Mouse (Mus musculus) kidney, embryonic 14.5 days (tissue): ENCODE measurements at regions not wholly inside any gene's neighbourhood (a gene's known extent, or its start where the extent isn't known, plus 50 kb on each side); places are given as distances from the start of the nearest gene placed in this dataset.

ENCODE experiments used
- ATAC-seq: fragments of 200-750 bp; cut with Nextera tagmentation; 2 replicates; pipeline ENCODE4 v1.8.0; 2017; ENCODE audit warnings: moderate number of reproducible peaks, mild to moderate bottlenecking, moderate TSS enrichment, moderate library complexity; ENCODE audit not compliant: low FRiP score, low TSS enrichment
- H3K27ac ChIP-seq: fragments of 300-500 bp; sonication (generic); 2 replicates; pipeline ENCODE4 v1.5.1; 2014; ENCODE audit warnings: low read depth, mild to moderate bottlenecking, low read length, moderate library complexity, mixed read lengths
- H3K27me3 ChIP-seq: fragments of 300-500 bp; sonication (generic); 2 replicates; pipeline ENCODE4 v1.6.1; 2014; ENCODE audit warnings: mild to moderate bottlenecking, low read length; ENCODE audit not compliant: control insufficient read depth, insufficient read depth
- H3K36me3 ChIP-seq: fragments of 300-500 bp; sonication (generic); 2 replicates; pipeline ENCODE4 v1.6.1; 2014; ENCODE audit warnings: low read length, mixed read lengths; ENCODE audit not compliant: control insufficient read depth, insufficient read depth
- H3K4me1 ChIP-seq: fragments of 300-500 bp; sonication (generic); 2 replicates; pipeline ENCODE4 v1.6.1; 2014; ENCODE audit warnings: low read length, mixed read lengths; ENCODE audit not compliant: control insufficient read depth, insufficient read depth
- H3K4me2 ChIP-seq: fragments of 300-500 bp; sonication (generic); replicated peaks from 2 replicates; pipeline ENCODE4 v1.6.1; 2014; ENCODE audit warnings: low read depth, mild to moderate bottlenecking, low read length
- H3K4me3 ChIP-seq: fragments of 300-500 bp; sonication (generic); 2 replicates; pipeline ENCODE4 v1.5.1; 2014; ENCODE audit warnings: mild to moderate bottlenecking, low read length
- H3K9ac ChIP-seq: fragments of 300-500 bp; sonication (generic); 2 replicates; pipeline ENCODE4 v1.6.1; 2014; ENCODE audit warnings: low read depth, mild to moderate bottlenecking, low read length, moderate library complexity
- H3K9me3 ChIP-seq: fragments of 300-500 bp; sonication (generic); 2 replicates; pipeline ENCODE4 v1.6.1; 2016; ENCODE audit warnings: low read length; ENCODE audit not compliant: control insufficient read depth
- WGBS: fragments of 180-500 bp; shearing (Covaris S2); extraction: QIAGEN DNeasy Blood & Tissue Kit; methylation state at CpG from one replicate; pipeline ENCODE4 v1.1.7; 2014; 5-methylcytosine and 5-hydroxymethylcytosine counted together

DNA sequence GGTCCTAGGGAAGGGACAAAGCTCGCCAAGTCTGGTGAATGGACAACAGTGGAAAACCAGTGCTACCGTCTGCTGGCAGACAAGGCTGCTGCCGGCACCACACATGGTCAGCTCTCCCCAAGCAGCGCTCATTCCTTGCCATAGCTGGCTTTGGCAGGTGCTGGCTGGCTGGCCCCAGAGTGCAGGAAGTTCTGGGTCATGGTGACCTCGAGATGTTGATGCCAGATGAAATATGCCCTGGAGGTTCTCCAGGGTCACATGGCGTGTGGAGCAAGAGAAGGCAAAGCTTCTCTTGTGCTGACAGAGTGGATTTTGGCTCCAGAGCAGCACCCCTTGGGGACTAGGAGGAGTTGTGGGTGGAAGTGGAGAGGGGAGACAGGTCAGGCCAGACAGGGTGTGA, 66.1 kb upstream of the Tprg start:
- ATAC-seq, result no peak
- Histone ChIP-seq H3K9me3 (no peaks in the 10 kb centered on the region), H3K4me1 (no peaks in the 10 kb centered on the region), H3K9ac (no peak overlapping the region), H3K36me3 (no peaks in the 10 kb centered on the region), H3K4me3 (no peak overlapping the region), H3K27me3 (no peaks in the 10 kb centered on the region), H3K27ac (no peak overlapping the region), H3K4me2 (no peak overlapping the region)
- 78% methylated on average over 6 of the region's 6 CpGs for WGBS

- H3K9ac ChIP-seq, result no peak overlapping the region
- H3K27me3 ChIP-seq, result no peaks in the 10 kb centered on the region
- H3K4me2 ChIP-seq, result no peak overlapping the region
- no peak overlapping the region for H3K4me3 ChIP-seq
- no peaks in the 10 kb centered on the region for H3K36me3 ChIP-seq
- H3K27ac ChIP-seq, result no peak overlapping the region
- no peaks in the 10 kb centered on the region for H3K4me1 ChIP-seq
- H3K9me3 ChIP-seq, result no peaks in the 10 kb centered on the region
- no peak for ATAC-seq
Measured at GRCm38 (mm10) chr16:25224801-25225200, 61.8 kb upstream of the Tprg start.
